Mouse (Mus musculus) forebrain, embryonic 16.5 days (tissue): ENCODE measurements around the gene Nudt22. TPM values are rescaled to one million over a fixed set of nuclear protein-coding genes. Genes with fewer than 3 reads are reported as not detected.

ENCODE experiments used
- ATAC-seq: fragments of 200-750 bp; cut with Nextera tagmentation; 2 replicates; pipeline ENCODE4 v1.8.0; 2017; ENCODE audit warnings: mild to moderate bottlenecking, moderate library complexity
- H3K27ac ChIP-seq: fragments of 300-500 bp; sonication (generic); 2 replicates; pipeline ENCODE4 v1.5.1; 2014; ENCODE audit warnings: low read length, control low read depth
- H3K27me3 ChIP-seq: fragments of 300-500 bp; sonication (generic); replicated peaks from 2 replicates; pipeline ENCODE4 v1.6.1; 2014; ENCODE audit warnings: low read length; ENCODE audit not compliant: control insufficient read depth, insufficient read depth
- H3K36me3 ChIP-seq: fragments of 300-500 bp; sonication (generic); 2 replicates; pipeline ENCODE4 v1.6.1; 2014; ENCODE audit not compliant: control insufficient read depth, insufficient read depth
- H3K4me1 ChIP-seq: fragments of 300-500 bp; sonication (generic); replicated peaks from 2 replicates; pipeline ENCODE4 v1.6.1; 2014; ENCODE audit warnings: low read length; ENCODE audit not compliant: control insufficient read depth, insufficient read depth
- H3K4me2 ChIP-seq: fragments of 300-500 bp; sonication (generic); 2 replicates; pipeline ENCODE4 v1.6.1; 2014; ENCODE audit warnings: mild to moderate bottlenecking, low read length, control low read depth
- H3K4me3 ChIP-seq: fragments of 300-500 bp; sonication (generic); replicated peaks from 2 replicates; pipeline ENCODE4 v1.5.1; 2014; ENCODE audit warnings: mild to moderate bottlenecking, low read length, control low read depth
- H3K9ac ChIP-seq: fragments of 300-500 bp; sonication (generic); replicated peaks from 2 replicates; pipeline ENCODE4 v1.6.1; 2014; ENCODE audit warnings: low read depth, low read length, control low read depth
- H3K9me3 ChIP-seq: fragments of 300-500 bp; sonication (generic); 2 replicates; pipeline ENCODE4 v1.6.1; 2016; ENCODE audit warnings: low read length; ENCODE audit not compliant: control insufficient read depth
- WGBS: fragments of 180-500 bp; shearing (Covaris S2); extraction: QIAGEN DNeasy Blood & Tissue Kit; methylation state at CpG from one replicate; pipeline ENCODE4 v1.1.7; 2014; 5-methylcytosine and 5-hydroxymethylcytosine counted together
- polyA plus RNA-seq: library from polyadenylated mRNA; unstranded; fragments of >200 nt; fragmentation: Nextera tagmentation; extraction: Ambion mirVana; gene quantifications from 2 replicates; pipeline ENCODE4 v1.2.1, GENCODE M21; 2015

The Nudt22 gene
- polyA plus RNA-seq, 1 experiment from 2014 or later, result 16.0 TPM

DNA sequence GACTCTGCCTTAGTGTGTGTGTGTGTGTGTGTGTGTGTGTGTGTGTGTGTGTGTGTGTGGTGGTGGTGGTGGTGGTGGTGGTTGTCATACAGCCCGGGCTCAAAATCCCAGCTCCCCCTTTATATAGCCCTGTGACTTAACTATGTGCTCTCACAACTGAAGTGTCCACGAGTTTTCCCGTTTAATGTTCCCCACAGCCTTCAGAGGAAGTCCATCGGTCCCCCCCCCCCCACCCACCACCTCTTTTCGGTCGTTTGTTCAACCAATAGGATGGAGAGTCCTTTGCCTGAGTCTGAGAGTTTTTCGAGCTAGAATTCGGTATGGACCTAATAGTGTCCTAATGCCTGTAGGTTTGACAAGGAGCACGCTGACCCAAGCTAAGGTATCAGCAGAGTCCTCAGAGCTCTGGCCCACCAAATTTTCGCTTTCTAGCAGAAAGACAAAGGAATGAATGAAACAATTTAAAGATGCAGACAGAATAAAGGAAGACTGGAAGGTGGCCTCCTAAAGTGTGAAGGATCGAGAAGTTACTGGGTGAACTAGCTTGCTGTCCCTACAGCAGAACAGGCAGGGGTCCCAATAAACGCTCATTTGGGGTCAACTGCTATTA is 22.2 kb downstream of the Nudt22 start:
- Histone ChIP-seq H3K27me3 (peaks cover 10% of the 10 kb centered on the region; the same call in 1 of the 2 replicates), H3K4me2 (peak overlapping the region; percentile 58), H3K9me3 (no peaks in the 10 kb centered on the region), H3K4me1 (peaks cover 41% of the 10 kb centered on the region), H3K4me3 (peak overlapping the region; percentile 60), H3K9ac (peak overlapping the region; percentile 85), H3K27ac (peak overlapping the region; percentile 46; the same call in 1 of the 2 replicates), H3K36me3 (peaks cover 6% of the 10 kb centered on the region)
- ATAC-seq, result no peak
- WGBS, result 31% methylated on average over 12 of the region's 12 CpGs

DNA sequence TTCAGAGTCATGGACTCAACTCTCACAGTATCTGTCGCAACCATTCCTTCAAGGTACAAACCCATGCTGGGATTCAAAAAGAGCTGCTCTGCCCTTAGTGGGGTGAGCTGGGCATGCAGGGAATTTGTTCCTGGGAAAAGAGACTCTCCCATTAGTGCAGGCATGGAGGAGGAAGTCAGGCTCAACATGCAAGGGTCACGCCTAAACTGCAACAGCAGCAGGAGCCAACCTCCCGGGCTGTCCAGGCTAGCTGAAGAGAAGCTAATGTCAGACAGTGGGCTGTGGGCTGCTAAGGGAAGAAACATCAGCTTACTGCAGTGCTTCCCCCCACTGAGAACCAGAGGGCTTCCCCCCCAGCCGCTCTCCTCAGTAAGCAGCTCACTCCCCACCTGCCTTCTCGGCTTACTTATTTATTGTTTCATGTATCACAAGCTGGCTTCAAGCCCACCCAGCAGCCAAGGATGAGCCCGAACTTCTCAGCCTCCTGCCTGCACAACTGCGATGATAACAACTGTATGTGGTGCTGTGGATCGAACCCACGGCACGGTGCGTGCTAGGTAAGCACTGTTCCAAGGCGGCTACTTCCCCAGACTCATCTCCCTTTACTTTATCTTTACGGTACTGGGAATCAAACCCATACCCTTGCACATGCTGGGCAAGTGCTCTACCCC is 23.5 kb downstream of the Nudt22 start:
- no peaks in the 10 kb centered on the region for H3K9me3 ChIP-seq
- 87% methylated on average over 13 of the region's 13 CpGs for WGBS
- H3K27ac ChIP-seq, result no peak overlapping the region
- no peak for ATAC-seq
- no peak overlapping the region for H3K4me3 ChIP-seq
- peaks cover 28% of the 10 kb centered on the region for H3K4me1 ChIP-seq
- H3K27me3 ChIP-seq, result peaks cover 15% of the 10 kb centered on the region; the same call in 1 of the 2 replicates
- H3K36me3 ChIP-seq, result peaks cover 2% of the 10 kb centered on the region; the same call in 1 of the 2 replicates
- no peak overlapping the region for H3K4me2 ChIP-seq
- no peak overlapping the region for H3K9ac ChIP-seq

DNA sequence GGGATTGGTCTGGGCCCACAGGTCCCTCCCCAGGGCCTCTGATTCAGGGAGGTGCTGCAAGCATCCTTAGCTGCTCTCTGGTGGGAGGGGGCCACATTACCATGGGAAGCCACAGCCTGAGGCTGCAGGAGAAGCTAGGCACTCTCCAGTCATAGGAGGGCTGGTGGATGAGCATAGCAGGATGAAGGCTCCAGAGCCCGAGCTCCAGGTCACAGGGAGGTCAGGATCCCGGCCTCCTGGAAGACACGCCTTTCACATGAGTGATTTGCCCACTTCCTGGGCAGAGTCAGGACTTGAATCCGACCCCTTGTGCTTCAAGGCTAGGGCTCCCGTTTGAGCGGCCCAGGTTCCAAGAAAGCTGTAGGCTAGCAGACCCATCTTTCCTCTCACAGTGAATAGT is 24.3 kb downstream of the Nudt22 start:
- Histone ChIP-seq H3K36me3 (no peaks in the 10 kb centered on the region), H3K4me2 (no peak overlapping the region), H3K27ac (no peak overlapping the region), H3K4me3 (no peak overlapping the region), H3K4me1 (peaks cover 22% of the 10 kb centered on the region), H3K9me3 (no peaks in the 10 kb centered on the region), H3K27me3 (peaks cover 15% of the 10 kb centered on the region; the same call in 1 of the 2 replicates), H3K9ac (no peak overlapping the region)
- 59% methylated on average over 6 of the region's 6 CpGs for WGBS
- no peak for ATAC-seq

DNA sequence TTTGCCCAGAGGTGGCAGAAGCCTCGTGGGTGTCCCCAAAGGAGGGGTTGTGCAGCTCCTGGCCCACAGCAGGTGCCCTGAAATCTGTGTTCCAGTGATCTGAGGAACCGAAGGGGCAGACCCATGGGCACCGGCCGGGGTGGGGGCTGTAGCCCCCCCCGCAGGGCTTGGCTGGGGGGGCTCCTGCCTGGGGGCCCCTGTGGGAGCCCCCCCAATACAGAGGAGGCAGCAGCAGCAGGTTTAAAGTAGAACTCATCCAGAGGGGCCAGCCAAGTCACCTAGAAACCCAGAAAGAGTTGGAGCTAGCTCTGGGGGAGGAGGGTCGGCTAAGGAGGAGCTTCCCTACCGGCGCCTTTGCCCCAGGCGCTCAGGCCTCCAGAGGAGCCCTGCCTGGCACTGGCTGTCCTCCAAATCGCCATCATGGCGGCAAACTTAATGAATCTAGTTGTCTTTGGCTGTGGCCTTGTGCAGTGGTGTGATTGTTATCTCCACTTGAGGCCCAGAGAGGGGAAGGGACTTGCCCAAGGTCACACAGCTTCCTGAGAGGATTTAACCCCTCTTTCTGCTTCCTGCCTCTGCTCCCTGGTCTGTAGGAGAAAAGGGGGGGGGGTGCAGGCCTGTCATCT is 25.3 kb downstream of the Nudt22 start:
- 16% methylated on average over 11 of the region's 11 CpGs for WGBS
- peaks cover 16% of the 10 kb centered on the region for H3K4me1 ChIP-seq
- peak overlapping the region; percentile 47; the same call in 1 of the 2 replicates for H3K4me2 ChIP-seq
- no peak overlapping the region for H3K27ac ChIP-seq
- no peak overlapping the region for H3K4me3 ChIP-seq
- ATAC-seq, result no peak
- H3K36me3 ChIP-seq, result no peaks in the 10 kb centered on the region
- peak overlapping the region; percentile 35 for H3K9ac ChIP-seq
- no peaks in the 10 kb centered on the region for H3K9me3 ChIP-seq
- peaks cover 15% of the 10 kb centered on the region; the same call in 1 of the 2 replicates for H3K27me3 ChIP-seq

DNA sequence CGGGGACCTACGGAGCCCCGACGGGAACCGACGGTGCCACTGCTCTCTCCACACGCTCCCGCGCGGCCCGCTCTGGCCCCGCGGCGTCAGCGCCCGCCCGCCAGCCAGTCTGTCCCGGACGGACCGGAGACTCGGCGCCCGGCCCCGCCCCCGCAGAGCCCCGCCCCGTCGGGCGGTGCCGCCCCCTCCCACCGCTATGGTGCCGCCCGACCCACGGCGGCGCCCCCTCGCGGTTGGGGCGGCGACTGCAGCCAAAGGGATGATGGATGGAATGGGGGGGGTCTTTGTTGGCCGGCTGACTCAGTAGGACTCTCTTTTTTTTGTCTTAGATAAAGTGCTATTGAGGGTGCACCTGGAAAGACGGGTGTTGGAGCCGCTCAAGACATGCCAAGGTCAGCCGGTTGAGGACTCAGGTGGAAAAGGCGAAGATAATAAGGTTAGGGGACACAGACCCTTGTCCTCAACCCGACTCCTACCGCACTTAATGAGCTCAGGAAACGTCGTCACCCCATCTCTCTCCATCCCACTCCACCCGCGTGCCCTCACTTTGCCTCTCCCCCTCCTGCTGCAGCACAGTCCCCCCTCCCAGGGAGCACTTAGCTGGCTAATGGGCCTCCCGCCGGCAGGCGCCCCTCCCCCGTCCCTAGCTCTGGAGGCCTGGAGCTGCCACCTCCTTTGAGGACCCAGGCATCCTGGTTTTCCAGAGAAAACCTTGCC is 26.1 kb downstream of the Nudt22 start:
- Histone ChIP-seq H3K36me3 (no peaks in the 10 kb centered on the region), H3K9me3 (no peaks in the 10 kb centered on the region), H3K9ac (peak overlapping the region; percentile 57), H3K4me3 (peak overlapping the region; percentile 42), H3K27me3 (peaks cover 15% of the 10 kb centered on the region; the same call in 1 of the 2 replicates), H3K4me1 (peaks cover 16% of the 10 kb centered on the region), H3K4me2 (peak overlapping the region; percentile 47), H3K27ac (no peak overlapping the region)
- 0 out of 2 replicates have a peak, but pooled peaks have one; percentile 11 for ATAC-seq
- under 1% methylated on average over 55 of the region's 55 CpGs for WGBS

DNA sequence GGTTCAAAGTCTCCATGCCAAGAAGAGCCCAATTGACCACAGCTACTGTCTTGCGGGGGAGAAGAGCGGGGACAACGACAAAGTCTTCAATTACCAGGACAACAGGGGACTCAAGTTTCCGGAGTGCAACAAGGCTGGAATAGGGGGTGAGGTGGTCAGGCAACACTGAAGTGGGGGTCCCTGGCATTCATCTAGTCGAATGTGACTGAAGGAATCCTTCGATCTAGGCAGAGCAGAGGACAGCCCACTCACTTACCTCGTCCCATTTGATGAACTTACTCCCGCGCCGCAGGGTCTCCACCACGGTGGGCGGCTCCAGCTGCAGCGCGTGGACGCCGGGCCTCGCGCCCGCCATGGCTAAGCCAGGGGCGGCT is 26.6 kb downstream of the Nudt22 start:
- WGBS, result under 1% methylated on average over 20 of the region's 20 CpGs
- no peaks in the 10 kb centered on the region for H3K9me3 ChIP-seq
- H3K9ac ChIP-seq, result peak overlapping the region; percentile 57
- H3K36me3 ChIP-seq, result no peaks in the 10 kb centered on the region
- peak overlapping the region; percentile 42 for H3K4me3 ChIP-seq
- peaks cover 15% of the 10 kb centered on the region; the same call in 1 of the 2 replicates for H3K27me3 ChIP-seq
- H3K4me2 ChIP-seq, result peak overlapping the region; percentile 47
- no peak overlapping the region for H3K27ac ChIP-seq
- no peak for ATAC-seq
- H3K4me1 ChIP-seq, result peaks cover 16% of the 10 kb centered on the region

DNA sequence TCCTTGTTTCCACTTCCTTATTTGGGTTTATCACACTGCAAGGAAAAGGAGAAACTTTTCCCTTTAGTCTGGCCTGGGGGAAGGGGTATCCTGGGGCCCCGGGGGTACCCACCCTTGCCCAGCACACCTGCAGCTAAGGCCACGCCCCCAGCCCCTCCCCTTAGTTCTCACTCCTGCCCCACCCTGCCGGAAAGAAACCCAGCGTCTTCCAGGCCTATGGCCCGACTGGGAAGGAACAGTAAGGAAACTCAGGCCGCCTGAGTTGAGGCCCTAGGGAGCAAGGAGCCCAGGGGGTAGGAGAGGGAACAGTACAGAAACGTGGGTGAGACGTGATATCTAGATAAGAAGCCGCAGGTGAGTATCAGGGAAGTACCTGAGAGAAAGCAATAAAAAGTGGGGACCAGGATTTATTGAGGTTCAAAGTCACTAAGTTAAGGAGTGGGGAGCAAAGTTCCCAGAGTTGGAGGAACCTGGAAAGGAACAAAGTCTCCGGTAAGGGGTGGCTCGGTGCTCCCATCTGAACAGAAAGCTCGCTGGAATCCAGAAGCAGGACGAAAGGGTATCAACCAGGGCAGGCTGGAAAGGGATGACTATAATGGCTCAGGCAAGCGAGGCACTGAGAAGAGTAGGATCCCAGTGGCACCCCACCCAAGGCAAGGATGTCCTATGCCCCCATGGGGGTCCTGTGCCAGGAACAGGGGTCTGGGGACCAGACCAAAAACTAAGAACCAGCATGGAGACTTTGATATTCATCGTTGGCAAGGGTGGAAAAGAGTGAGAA is 27.2 kb downstream of the Nudt22 start:
- Histone ChIP-seq H3K4me3 (peak overlapping the region; percentile 42), H3K4me2 (peak overlapping the region; percentile 47), H3K36me3 (no peaks in the 10 kb centered on the region), H3K27ac (no peak overlapping the region), H3K4me1 (peaks cover 14% of the 10 kb centered on the region), H3K9me3 (no peaks in the 10 kb centered on the region), H3K27me3 (peaks cover 15% of the 10 kb centered on the region; the same call in 1 of the 2 replicates), H3K9ac (no peak overlapping the region)
- WGBS, result 16% methylated on average over 15 of the region's 15 CpGs
- ATAC-seq, result no peak

DNA sequence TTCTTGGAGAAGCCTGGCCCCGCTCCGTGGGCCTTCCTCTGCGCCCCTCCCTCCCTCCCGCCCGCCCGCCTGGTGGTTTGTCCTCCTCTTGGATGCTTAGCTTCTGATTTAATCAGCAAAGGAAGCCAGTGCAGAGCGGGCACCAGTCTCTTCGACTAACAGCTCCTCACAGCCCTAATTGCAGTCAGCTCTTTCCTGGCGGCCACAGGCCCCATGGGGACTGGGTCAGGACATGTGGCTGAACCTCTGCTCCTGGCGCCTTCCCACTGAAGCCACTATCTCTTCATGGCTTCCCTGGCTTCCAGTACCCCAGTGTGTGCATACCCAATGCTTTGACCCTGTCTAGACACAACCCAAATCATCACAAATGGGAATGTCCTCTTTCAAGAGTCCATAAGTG is 39.5 kb downstream of the Nudt22 start:
- H3K27ac ChIP-seq, result no peak overlapping the region
- H3K36me3 ChIP-seq, result no peaks in the 10 kb centered on the region
- peaks cover 11% of the 10 kb centered on the region for H3K4me1 ChIP-seq
- H3K9ac ChIP-seq, result no peak overlapping the region
- no peak for ATAC-seq
- no peaks in the 10 kb centered on the region for H3K27me3 ChIP-seq
- H3K9me3 ChIP-seq, result no peaks in the 10 kb centered on the region
- no peak overlapping the region for H3K4me2 ChIP-seq
- WGBS, result 87% methylated on average over 10 of the region's 10 CpGs
- H3K4me3 ChIP-seq, result no peak overlapping the region
